Comparison of ENCODE assay signal across 14 mouse cellular contexts in the genomic region with DNA sequence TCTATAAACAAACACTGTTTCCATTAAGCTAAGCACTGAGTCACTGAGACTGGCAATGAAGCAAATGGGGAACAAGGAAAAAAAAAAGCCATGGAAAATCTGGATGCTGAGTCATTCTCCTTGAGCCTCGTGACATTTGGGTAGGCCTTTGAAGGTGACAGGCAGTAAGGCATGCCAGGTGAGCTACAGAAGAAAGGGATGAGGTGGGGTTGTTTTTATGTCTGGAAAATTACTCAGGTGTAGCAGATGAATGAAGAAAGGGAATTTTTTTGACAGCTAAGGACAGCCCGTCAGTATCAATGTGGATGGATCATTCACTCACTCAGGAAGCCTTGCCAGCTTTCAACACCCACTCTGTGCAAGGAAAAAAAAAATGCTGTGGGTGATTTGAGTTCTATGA.
A peak's percentile ranks its signal among the peaks of the same experiment; 100 is the strongest.
DNase-seq lines count a peak whose midpoint lies in the region.
"Had no signal": no experiment of that assay in that cellular context is flagged by ENCODE, and none has a peak within 500 bp of the region (broad histone marks: within the 10 kb centered on the region; RNA-seq: fewer than 3 reads in every experiment).

No protein-coding gene starts in this region.

- DNase-seq in frontal cortex, adult 2 months (ENCODE audit: extremely low spot score in 1 of 2, low spot score in 1 of 2), result peak; percentile 5 to 53
- DNase-seq in frontal cortex, postnatal 25 days (ENCODE audit: low spot score in 2 of 2), result no peak
- DNase-seq in right cerebral cortex, adult 2 months (ENCODE audit: low spot score in 2 of 2), result peak; percentile 39 to 49
- DNase-seq in right cerebral cortex, postnatal 4 days, result no peak
- DNase-seq in layer of hippocampus, adult 8-10 months (ENCODE audit: low spot score in 2 of 2), result peak; percentile 28 to 31
- peak; percentile 3 to 7 for DNase-seq in right cerebral cortex, postnatal 36 days (ENCODE audit: low spot score in 2 of 2)
- DNase-seq in spleen, adult 18-20 months, result no peak
- DNase-seq in T-cell, adult 2 months (ENCODE audit: low spot score), result no peak
- DNase-seq: cerebellum, postnatal 10 days; gastrocnemius, adult 2 months; heart, postnatal 14 days; liver, embryonic 13.5 days; lung, postnatal 10 days; thymus, adult 18-20 months had no signal

Comparison
In these comparisons a context has a peak if more than half of its experiments do, and no peak if none do; other contexts are left out.
1. DNase-seq: peak in frontal cortex, adult 2 months (2 of 2), right cerebral cortex, adult 2 months (2 of 2), layer of hippocampus, adult 8-10 months (2 of 2) and right cerebral cortex, postnatal 36 days (2 of 2); none in frontal cortex, postnatal 25 days (0 of 2), right cerebral cortex, postnatal 4 days (single experiment), spleen, adult 18-20 months (0 of 2) and T-cell, adult 2 months (single experiment).